Mouse (Mus musculus) CH12.LX (cell line): ENCODE measurements around the gene Tmpo. TPM values are rescaled to one million over a fixed set of nuclear protein-coding genes. Genes with fewer than 3 reads are reported as not detected.

Source experiments
- DNase-seq: peaks from one replicate; pipeline ENCODE4 v3.0.0-alpha.2; 2013; ENCODE audit errors: extremely low read depth
- H3K27ac ChIP-seq: 2 replicates; pipeline ENCODE4 v1.5.1; 2012; ENCODE audit warnings: low read depth, mild to moderate bottlenecking, control low read depth, moderate library complexity; ENCODE audit not compliant: insufficient read depth
- H3K27me3 ChIP-seq: replicated peaks from 2 replicates; pipeline ENCODE3; 2012; ENCODE audit warnings: inconsistent platforms
- H3K36me3 ChIP-seq, 2 experiments: replicated peaks in 1 of 2; 2 replicates each; pipeline versions ENCODE3 to v1.6.1; 2012; ENCODE audit warnings: inconsistent platforms in 1 of 2, low read length in 1 of 2, mild to moderate bottlenecking in 1 of 2, mixed read lengths in 1 of 2, moderate library complexity in 1 of 2; ENCODE audit not compliant: control insufficient read depth in 1 of 2, insufficient read depth in 1 of 2
- H3K4me1 ChIP-seq, 2 experiments: 2 replicates each; pipeline ENCODE4 v1.6.1; 2012; ENCODE audit warnings: inconsistent platforms in 1 of 2, moderate library complexity in 1 of 2; ENCODE audit not compliant: insufficient read depth in 2 of 2, control insufficient read depth in 1 of 2
- H3K4me2 ChIP-seq: 2 replicates; pipeline ENCODE4 v1.6.1; 2012; ENCODE audit warnings: low read depth, mild to moderate bottlenecking, control low read depth; ENCODE audit not compliant: poor library complexity, insufficient read depth, severe bottlenecking
- H3K4me3 ChIP-seq, 3 experiments: fragments of 150-350 bp in 1 of 3; sonication (generic) in 1 of 3; replicated peaks in 1 of 3; 2 replicates each; pipeline versions ENCODE3 to v1.5.1; 2011 to 2012; ENCODE audit warnings: low read depth in 2 of 3, low read length in 2 of 3, mild to moderate bottlenecking in 2 of 3, moderate library complexity in 2 of 3, control low read depth in 1 of 3, improper control_type of control experiment in 1 of 3, inconsistent platforms in 1 of 3, mixed read lengths in 1 of 3; ENCODE audit not compliant: poor library complexity in 1 of 3
- H3K79me2 ChIP-seq: replicated peaks from 2 replicates; pipeline ENCODE4 v1.6.1; 2012; ENCODE audit warnings: mild to moderate bottlenecking, moderate library complexity; ENCODE audit not compliant: control insufficient read depth, poor library complexity, insufficient read depth, severe bottlenecking; ENCODE audit errors: extremely low read depth
- H3K9ac ChIP-seq: 2 replicates; pipeline ENCODE4 v1.6.1; 2012; ENCODE audit warnings: low read depth, mild to moderate bottlenecking, control low read depth, moderate library complexity; ENCODE audit not compliant: insufficient read depth
- H3K9me3 ChIP-seq: replicated peaks from 2 replicates; pipeline ENCODE3; 2012; ENCODE audit warnings: low read length, inconsistent platforms, mixed read lengths
- CHD1 ChIP-seq: IDR thresholded peaks from 2 replicates; pipeline ENCODE4 v1.6.1; 2012; ENCODE audit warnings: low read depth, low read length, improper control_type of control experiment, inconsistent platforms
- CTCF ChIP-seq, 2 experiments: IDR thresholded peaks in 1 of 2; conservative IDR thresholded peaks in 1 of 2; 2 replicates each; pipeline ENCODE4 v1.5.1; 2011 to 2012; ENCODE audit warnings: low read depth in 2 of 2, low read length in 2 of 2, improper control_type of control experiment in 1 of 2, inconsistent platforms in 1 of 2, mild to moderate bottlenecking in 1 of 2, moderate library complexity in 1 of 2
- E2F4 ChIP-seq: IDR thresholded peaks from 2 replicates; pipeline ENCODE4 v1.6.1; 2011; ENCODE audit warnings: low read depth, low read length, improper control_type of control experiment; ENCODE audit not compliant: insufficient replicate concordance
- ELF1 ChIP-seq: IDR thresholded peaks from 2 replicates; pipeline ENCODE4 v1.6.1; 2014; ENCODE audit warnings: low read depth, mild to moderate bottlenecking, inconsistent platforms, low read length, improper control_type of control experiment
- ETS1 ChIP-seq: conservative IDR thresholded peaks from 2 replicates; pipeline ENCODE4 v1.6.1; 2012; ENCODE audit warnings: low read depth, mild to moderate bottlenecking, inconsistent platforms, low read length, improper control_type of control experiment, moderate library complexity
- GABPA ChIP-seq: IDR thresholded peaks from 2 replicates; pipeline ENCODE4 v1.6.1; 2012; ENCODE audit warnings: low read depth, low read length, improper control_type of control experiment, inconsistent platforms; ENCODE audit not compliant: insufficient replicate concordance
- JUND ChIP-seq: conservative IDR thresholded peaks from 2 replicates; pipeline ENCODE4 v1.6.1; 2011; ENCODE audit warnings: low read depth, low read length, improper control_type of control experiment
- MAFK ChIP-seq: IDR thresholded peaks from 2 replicates; pipeline ENCODE4 v1.6.1; 2011; ENCODE audit warnings: low read length, improper control_type of control experiment; ENCODE audit not compliant: insufficient replicate concordance
- MAX ChIP-seq: IDR thresholded peaks from 2 replicates; pipeline ENCODE4 v1.6.1; 2011; ENCODE audit warnings: low read length, improper control_type of control experiment
- MEF2A ChIP-seq: IDR thresholded peaks from 2 replicates; pipeline ENCODE4 v1.6.1; 2014; ENCODE audit warnings: low read depth, mild to moderate bottlenecking, inconsistent platforms, low read length, improper control_type of control experiment, borderline replicate concordance
- MYC ChIP-seq: IDR thresholded peaks from 2 replicates; pipeline ENCODE4 v1.6.1; 2011; ENCODE audit warnings: low read depth, mild to moderate bottlenecking, improper control_type of control experiment, low read length
- NELFE ChIP-seq: IDR thresholded peaks from 2 replicates; pipeline ENCODE4 v1.6.1; 2011; ENCODE audit warnings: low read depth, low read length, improper control_type of control experiment
- NRF1 ChIP-seq: IDR thresholded peaks from 2 replicates; pipeline ENCODE4 v1.6.1; 2014; ENCODE audit warnings: low read depth, mild to moderate bottlenecking, inconsistent platforms, low read length, improper control_type of control experiment, moderate library complexity
- PAX5 ChIP-seq: IDR thresholded peaks from 2 replicates; pipeline ENCODE4 v1.6.1; 2012; ENCODE audit warnings: low read length, inconsistent platforms, mixed read lengths
- RAD21 ChIP-seq: IDR thresholded peaks from 2 replicates; pipeline ENCODE4 v1.6.1; 2011; ENCODE audit warnings: low read depth, mild to moderate bottlenecking, low read length, improper control_type of control experiment, moderate library complexity
- SIN3A ChIP-seq: IDR thresholded peaks from 2 replicates; pipeline ENCODE4 v1.6.1; 2012; ENCODE audit warnings: low read length, improper control_type of control experiment, inconsistent platforms
- SMC3 ChIP-seq: IDR thresholded peaks from 2 replicates; pipeline ENCODE4 v1.6.1; 2011; ENCODE audit warnings: low read depth, low read length, improper control_type of control experiment
- TCF12 ChIP-seq: IDR thresholded peaks from 2 replicates; pipeline ENCODE4 v1.6.1; 2014; ENCODE audit warnings: low read depth, mild to moderate bottlenecking, inconsistent platforms, low read length, improper control_type of control experiment
- USF1 ChIP-seq: IDR thresholded peaks from 2 replicates; pipeline ENCODE4 v1.6.1; 2014; ENCODE audit warnings: low read depth, mild to moderate bottlenecking, inconsistent platforms, low read length, improper control_type of control experiment
- USF2 ChIP-seq: conservative IDR thresholded peaks from 2 replicates; pipeline ENCODE4 v1.6.1; 2011; ENCODE audit warnings: low read depth, low read length, improper control_type of control experiment
- ZC3H11A ChIP-seq: IDR thresholded peaks from 2 replicates; pipeline ENCODE4 v1.6.1; 2012; ENCODE audit warnings: low read depth, mild to moderate bottlenecking, inconsistent platforms, low read length, improper control_type of control experiment
- ZKSCAN1 ChIP-seq: IDR thresholded peaks from 2 replicates; pipeline ENCODE4 v1.6.1; 2012; ENCODE audit warnings: low read depth, inconsistent platforms, low read length, improper control_type of control experiment, borderline replicate concordance
- dilution Hi-C: fragments of 300-500 bp; cut with MboI; formaldehyde crosslinking; loops from 2 replicates; pipeline ENCODE4 v1.14.3; 2020; ENCODE audit warnings: low sequenced_read_pairs; ENCODE audit not compliant: extremely low pct_unique_long_range_greater_than_20kb, extremely low pct_ligation_motif_present
- in situ Hi-C: fragments of 300-500 bp; cut with MboI; formaldehyde crosslinking; loops from 3 replicates; pipeline ENCODE4 v1.14.3; 2019; ENCODE audit warnings: low sequenced_read_pairs, low pct_ligation_motif_present, low pct_unique_long_range_greater_than_20kb, mixed read lengths
- polyA plus RNA-seq: library from polyadenylated mRNA; unstranded; fragments of >175 nt; gene quantifications from 2 replicates; pipeline ENCODE4 v1.2.1, GENCODE M21; 2012; ENCODE audit warnings: low read depth; ENCODE audit not compliant: insufficient read length
- total RNA-seq, 2 experiments: library from RNA; depleted of rRNA; stranded (reverse); fragments of 300-350 nt in 1 of 2; fragments of >200 nt in 1 of 2; gene quantifications; 2 replicates each; pipeline ENCODE4 v1.2.3; 2012 to 2014

Tmpo gene
- total and polyA plus RNA-seq, 3 experiments = 163 to 467 (median 198) TPM

GRCm38 (mm10) chr10:91141564-91141963 lies 39.6 kb downstream of the Tmpo start:
- H3K9ac ChIP-seq = no peak overlapping the region
- DNase-seq = peak; percentile 75
- in situ Hi-C loops = loop anchor here (5.0 to 10.0 kb wide), 2 partner anchors 64 to 417 kb away; no protein-coding TSS in a partner anchor
- peaks cover 0 to 31% of the 10 kb centered on the region in 2 experiments; a peak in 3 of 4 replicates for H3K4me1 ChIP-seq
- no peak overlapping the region for H3K27ac ChIP-seq
- no peak overlapping the region for H3K4me2 ChIP-seq
- H3K36me3 ChIP-seq = peaks cover 9 to 15% of the 10 kb centered on the region in 2 experiments
- H3K27me3 ChIP-seq = no peaks in the 10 kb centered on the region
- 0 out of 2 replicates have a peak, but pooled peaks have one; percentile 28 for TF ChIP-seq E2F4
- TF ChIP-seq GABPA = no peak
- TF ChIP-seq ZC3H11A = peak; percentile 61; the same call in 1 of the 2 replicates
- TF ChIP-seq MAX = 0 out of 2 replicates have a peak, but pooled peaks have one; percentile 17
- no peak for TF ChIP-seq ZKSCAN1
- TF ChIP-seq CTCF (conservative IDR thresholded peaks at IDR 0.05 in 1 of 2, IDR thresholded peaks at IDR 0.05 in 1 of 2; ENCODE audit: low read depth in 2 of 2, low read length in 2 of 2) = peak; percentile 15 to 88; a peak in 3 of 4 replicates
- no peak for TF ChIP-seq MAFK
- no peak for TF ChIP-seq USF2
- 0 out of 2 replicates have a peak, but pooled peaks have one; percentile 28 for TF ChIP-seq NELFE
- no peak for TF ChIP-seq ELF1
- no peak for TF ChIP-seq ETS1
- peak; percentile 63; the same call in 1 of the 2 replicates for TF ChIP-seq MYC
- TF ChIP-seq USF1 = no peak
- no peak for TF ChIP-seq CHD1
- TF ChIP-seq RAD21 = peak; percentile 97
- no peak for TF ChIP-seq MEF2A
- TF ChIP-seq TCF12 = 0 out of 2 replicates have a peak, but pooled peaks have one; percentile 18
- TF ChIP-seq PAX5 = no peak
- TF ChIP-seq SMC3 = peak; percentile 85
- TF ChIP-seq NRF1 = no peak
- no peak for TF ChIP-seq JUND
- 0 out of 2 replicates have a peak, but pooled peaks have one; percentile 33 for TF ChIP-seq SIN3A
- TF ChIP-seq, all 38 proteins: peak for 10
- no peak overlapping the region for H3K4me3 ChIP-seq
- dilution Hi-C loops = no loop called here
- no peaks in the 10 kb centered on the region for H3K9me3 ChIP-seq
- no peaks in the 10 kb centered on the region for H3K79me2 ChIP-seq
